Mouse (Mus musculus): ENCODE results near the gene Paox.
"Not testable (repeated sequence)": the region's sequence is repeated elsewhere in the genome, so short reads cannot be mapped to it uniquely, and the experiment has no call there.

Paox gene

DNA sequence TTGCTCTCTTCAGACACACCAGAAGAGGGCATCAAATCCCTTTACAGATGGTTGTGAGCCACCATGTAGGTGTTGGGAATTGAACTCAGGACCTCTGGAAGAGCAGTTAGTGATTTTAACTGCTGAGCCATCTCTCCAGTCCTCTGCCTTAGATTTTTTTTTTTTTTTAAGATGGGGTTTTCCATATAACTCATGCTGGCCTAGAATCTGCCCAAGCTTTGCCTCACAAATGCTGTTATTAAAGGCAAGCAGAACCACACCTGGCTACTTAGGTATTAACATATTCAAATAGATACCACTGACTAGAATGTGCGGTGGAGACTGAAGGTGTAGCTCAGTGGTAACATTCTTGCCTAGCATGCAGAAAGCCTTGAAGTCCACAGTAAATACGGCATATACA lies 4.9 kb downstream of the Paox start:
- no peak for DNase-seq (ENCODE audit: low read depth, low spot score)

DNA sequence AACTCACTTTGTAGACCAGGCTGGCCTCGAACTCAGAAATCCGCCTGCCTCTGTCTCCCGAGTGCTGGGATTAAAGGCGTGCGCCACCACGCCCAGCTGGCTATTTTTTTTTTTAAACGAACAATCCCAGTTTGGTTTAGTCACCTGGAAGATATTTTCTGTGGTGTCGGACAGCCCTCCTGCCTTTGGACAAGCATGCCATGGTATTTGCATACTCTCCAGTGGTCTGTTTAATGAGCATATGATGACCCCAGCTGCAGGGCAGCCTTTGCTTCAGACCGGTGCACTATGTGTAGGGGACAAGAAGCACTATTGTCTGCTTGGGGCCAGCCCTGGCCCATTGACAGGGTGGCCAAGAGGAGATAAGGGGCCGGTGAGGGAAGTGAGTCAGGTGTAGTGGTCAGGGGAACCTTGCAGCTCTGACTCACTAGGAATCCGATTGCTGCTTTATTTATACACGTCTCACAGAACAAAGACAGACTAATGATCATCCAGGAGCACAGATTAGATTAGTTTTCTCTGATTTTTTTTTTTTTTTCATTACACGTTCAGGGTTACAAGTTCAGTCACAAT lies 5.8 kb downstream of the Paox start:
- no peak for DNase-seq (ENCODE audit: low read depth, low spot score)

DNA sequence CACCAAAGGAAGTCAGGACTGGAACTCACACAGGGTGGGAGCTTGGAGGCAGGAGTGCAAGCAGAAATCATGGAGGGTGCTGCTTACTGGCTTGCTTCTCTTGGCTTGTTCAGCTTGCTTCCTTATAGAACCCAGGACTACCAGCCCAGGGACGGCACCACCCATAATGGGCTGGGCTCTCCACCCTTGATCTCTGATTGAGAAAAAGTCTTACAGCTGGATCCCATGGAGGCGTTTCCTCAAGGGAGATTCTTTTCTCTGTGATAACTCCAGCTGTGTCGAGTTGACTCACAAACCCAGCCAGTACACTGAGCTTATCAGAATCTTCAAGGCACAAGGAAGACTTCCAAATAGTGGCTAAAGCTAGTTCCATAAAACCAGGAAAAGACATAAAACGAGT lies 7.2 kb downstream of the Paox start:
- DNase-seq (ENCODE audit: low read depth, low spot score): no peak

DNA sequence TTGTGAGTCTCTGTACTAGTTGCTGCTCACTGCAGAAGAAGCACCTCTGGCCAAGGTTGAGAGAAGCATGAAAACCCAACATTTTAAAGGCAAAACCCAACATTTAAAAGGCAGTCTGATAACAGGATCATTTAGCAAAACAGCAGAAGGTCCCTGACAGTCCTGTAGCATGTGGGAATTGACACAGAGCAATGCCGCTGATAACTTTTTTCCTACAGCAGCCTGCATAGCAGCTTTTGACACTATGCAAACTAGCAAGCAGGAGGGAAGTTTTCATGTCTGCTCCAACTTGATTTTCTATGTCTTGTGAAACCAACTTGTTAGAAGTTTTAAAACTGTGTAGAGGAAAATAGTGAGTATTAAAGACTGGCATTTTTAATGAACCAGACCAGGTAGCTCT lies 8.8 kb downstream of the Paox start:
- no peak for DNase-seq (ENCODE audit: low read depth, low spot score)

DNA sequence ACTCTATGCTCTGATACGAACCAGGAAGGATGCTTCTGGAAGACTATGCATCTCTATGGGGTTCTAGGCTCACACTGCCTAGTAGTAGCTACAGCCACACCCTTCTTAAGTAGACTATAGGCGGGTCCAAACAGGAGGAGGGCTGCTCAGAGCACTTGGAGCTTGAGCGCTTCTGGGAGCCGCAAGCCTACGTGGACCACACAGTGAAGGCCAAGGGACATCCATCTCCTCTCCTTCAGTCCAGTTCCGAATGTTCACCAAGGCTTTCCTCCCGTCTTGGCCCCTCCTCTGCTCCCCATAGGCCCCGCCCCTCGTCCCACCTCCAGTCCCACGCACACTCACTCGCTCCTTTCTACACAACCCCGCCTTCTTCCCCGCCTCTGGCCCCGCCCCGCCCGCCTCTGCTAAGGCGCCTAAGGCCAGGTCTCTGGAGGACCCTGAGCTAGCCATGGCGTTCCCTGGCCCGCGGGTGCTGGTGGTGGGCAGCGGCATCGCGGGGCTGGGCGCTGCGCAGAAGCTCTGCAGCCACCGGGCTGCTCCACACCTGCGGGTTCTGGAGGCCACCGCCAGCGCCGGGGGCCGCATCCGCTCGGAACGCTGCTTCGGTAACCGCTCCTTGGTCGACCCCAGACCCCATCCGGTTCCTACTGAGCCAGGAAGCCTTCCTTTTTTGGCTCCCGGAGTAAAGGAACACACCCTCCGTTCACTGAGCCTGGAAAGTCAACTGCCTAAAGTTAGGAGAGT lies 9.9 kb downstream of the Paox start:
- DNase-seq (ENCODE audit: low read depth, low spot score): peak; percentile 76

DNA sequence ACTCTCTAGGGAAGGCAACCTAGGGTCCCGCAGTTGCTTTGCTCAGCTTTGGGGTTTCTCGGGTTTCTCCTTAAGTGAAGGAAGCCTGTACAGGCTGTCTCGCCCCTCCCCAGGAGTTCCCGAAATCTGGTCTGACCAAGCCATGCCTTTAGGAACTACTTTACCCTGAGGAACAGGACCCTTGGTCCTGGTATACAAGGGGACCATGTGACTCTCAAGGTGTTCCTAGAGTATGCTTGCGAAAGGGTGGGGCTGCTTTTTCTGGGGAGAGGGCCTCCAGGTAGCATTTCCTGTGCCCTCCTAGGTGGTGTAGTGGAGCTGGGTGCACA lies 10.4 kb downstream of the Paox start:
- DNase-seq (ENCODE audit: low read depth, low spot score): no peak

DNA sequence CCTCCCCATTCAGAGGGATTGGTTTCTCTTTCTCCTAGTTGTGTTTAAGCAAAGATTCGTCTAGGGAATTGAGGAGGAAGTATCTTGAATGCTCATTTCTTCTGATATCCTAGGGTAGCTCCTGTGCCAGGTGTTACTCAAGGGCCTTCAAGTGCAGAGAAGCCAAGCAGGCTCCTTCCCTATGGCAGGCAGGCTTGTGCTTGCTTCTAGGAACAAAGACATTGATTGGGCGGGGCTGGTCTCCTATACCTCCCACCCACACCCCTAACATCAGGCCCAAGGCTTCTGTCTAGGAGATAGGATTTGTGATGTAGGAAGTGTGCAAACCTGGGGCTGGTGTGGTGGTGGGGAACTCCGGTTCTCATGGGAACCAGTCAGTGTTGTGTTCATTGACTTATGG lies 11.3 kb downstream of the Paox start:
- DNase-seq (ENCODE audit: low read depth, low spot score): no peak

DNA sequence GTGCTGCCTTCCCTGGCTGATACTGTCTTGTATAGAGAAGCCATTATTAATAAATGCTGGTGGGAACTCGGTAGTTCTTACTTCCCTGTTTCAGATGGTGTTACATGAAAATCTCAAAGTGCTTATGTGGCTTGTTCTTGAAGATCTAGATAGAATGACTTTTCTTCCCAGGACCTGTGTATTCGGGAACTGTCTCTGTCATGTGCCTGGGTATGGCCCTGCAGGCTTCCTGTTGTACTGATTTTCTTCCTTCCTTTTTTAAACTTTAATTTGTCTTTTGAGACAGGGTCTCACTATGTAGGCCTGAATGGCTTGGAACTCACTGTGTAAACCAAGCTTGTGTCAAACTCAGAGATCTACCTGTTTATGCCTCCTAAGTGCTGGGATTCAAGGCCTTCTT lies 12.3 kb downstream of the Paox start:
- no peak for DNase-seq (ENCODE audit: low read depth, low spot score)

DNA sequence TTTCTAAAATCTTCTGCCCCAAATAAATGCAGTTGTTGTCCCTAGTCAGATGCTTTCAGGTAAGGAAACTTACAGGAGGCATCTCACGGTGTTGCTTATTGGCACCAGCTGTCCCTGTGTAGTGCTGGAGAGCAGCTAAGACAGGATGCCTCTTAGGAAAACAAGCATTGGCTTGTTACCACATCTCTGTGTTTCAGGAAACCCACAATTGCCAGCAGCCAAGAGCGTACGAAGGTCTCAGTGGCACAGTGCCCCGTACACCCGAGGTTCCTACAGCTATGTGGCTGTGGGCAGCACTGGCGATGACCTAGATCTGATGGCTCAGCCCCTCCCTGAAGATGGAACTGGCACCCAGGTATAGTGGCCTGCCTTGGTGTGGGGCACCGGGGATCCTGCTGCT lies 16.6 kb downstream of the Paox start:
- not testable (repeated sequence) for DNase-seq (ENCODE audit: low read depth, low spot score)

DNA sequence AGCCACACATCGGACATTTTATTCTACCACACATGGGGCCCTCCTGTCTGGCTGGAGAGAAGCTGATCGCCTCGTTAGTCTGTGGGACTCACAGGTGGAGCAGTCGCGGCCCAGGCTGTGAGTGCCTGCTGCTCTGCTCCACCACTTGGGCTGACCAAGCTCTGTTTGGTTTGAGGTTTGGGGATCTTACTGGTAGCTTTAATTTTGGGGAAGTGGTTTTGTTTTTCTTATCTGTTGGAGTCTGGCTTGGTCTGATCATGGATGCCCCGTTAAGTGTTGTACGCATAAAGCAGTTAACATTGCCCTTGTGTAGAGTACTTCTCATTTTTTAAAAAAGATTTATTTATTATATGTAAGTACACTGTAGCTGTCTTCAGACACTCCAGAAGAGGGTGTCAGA lies 18.4 kb downstream of the Paox start:
- DNase-seq (ENCODE audit: low read depth, low spot score): not testable (repeated sequence)

DNA sequence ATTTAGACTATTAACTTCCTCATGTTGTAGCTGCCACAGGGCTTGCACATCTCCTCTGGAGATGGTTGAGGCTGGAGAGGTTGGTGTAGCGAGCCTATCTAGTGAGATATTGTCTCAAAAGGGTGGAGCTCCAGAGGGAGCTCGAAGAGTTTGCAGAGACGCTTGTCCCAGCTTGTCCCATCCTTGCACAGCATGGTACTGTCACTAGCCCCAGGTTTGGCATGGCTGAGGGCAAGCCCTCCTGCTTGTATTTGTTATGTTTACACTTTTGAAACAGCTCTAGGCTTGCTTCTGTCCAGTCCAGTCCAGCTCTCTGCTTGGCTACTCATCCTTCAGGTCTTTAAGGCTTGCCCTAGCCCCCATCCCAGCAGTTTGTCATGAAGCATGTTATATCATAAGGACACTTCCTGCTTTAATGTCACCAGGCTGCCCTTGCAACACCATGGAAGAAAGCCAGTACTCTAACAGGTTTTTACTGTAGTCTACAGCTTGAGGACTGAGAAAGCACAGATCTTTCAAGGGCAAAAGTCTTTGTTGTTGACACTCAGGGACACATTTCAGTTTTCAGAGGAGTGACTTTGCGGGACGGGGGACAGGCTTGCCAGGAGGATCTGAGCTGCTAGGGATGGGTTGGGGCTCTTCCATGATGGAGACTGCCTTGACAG lies 19.6 kb downstream of the Paox start:
- no peak for DNase-seq (ENCODE audit: low read depth, low spot score)

DNA sequence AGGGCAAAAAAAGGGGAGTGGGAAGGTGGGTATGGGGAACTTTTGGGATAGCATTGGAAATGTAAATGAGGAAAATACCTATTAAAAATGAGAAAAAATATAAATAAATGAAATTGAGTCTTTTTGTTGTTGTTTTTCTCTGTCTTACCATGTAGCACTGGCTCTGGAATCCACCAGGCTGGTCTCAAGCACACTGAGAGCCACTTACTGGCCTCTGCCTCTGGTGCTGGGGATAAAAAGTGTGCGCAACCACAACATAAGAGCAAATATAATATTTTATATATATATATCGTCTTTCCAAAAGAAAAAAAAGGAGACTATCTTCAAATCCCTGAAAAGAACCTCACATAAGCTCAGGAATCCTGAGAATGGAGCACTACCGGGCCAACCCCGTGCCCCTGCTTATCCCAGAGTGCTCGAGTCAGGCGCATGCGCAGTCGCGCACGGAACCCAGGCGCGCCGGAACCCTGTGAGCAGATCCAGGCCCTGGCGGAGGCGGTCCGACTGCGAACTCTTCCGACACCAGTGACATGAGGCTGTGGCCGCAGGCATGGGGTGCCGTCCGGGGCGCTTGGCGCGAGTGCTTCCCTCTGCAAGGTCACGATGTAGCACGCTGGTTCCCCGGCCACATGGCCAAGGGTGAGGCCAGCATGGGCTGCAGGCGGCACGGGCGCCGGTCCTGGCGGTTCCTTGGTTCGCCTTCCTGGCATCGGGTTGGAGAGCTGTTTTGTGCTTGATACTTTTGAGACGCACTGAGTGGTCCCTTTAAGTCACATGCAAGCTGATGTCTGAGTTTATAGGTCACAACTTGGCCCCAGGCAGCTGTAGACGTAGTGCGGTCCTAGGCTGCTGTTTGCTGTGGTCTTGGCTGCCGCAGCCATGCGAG lies 21.8 kb downstream of the Paox start, which contains the start of gene Mtg1:
Gene Mtg1 (plus strand): TSS at position 430 of the 886 bp plus-strand sequence.
- peak; percentile 81 for DNase-seq (ENCODE audit: low read depth, low spot score)

DNA sequence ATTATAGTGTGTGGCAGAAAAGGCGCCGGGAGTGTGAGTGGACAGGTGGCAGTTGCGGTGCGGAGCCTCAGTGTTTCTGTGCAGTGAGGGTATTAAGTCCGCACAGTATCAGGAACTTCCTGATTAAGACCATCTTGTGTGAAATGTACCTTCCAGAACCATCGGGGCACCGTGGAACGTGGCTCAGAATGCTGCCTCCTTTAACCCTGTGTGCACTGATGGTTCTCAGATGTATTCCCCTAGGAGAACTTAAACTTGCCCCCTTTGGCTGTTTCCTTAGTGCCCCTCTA lies 22.4 kb downstream of the Paox start:
- no peak for DNase-seq (ENCODE audit: low read depth, low spot score)

DNA sequence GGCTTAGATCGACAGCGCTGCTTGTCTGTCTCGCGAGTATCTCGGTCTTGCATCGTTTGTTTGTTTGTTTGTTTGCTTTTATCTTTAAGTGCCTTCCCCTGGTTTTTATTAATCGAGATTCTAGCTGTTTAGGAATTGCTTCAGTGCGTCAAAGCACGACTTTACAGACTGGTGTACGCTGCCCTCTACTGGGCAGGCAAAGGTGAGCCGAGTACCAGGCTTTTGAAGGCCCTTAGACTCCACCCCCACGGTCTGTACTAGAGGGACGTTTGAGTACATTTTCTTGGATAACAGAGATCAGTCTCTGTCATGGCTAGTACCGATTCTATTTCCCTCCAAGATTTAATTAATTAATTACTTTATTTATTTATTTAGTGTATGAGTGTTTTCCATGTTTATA lies 25.8 kb downstream of the Paox start:
- DNase-seq (ENCODE audit: low read depth, low spot score): no peak

DNA sequence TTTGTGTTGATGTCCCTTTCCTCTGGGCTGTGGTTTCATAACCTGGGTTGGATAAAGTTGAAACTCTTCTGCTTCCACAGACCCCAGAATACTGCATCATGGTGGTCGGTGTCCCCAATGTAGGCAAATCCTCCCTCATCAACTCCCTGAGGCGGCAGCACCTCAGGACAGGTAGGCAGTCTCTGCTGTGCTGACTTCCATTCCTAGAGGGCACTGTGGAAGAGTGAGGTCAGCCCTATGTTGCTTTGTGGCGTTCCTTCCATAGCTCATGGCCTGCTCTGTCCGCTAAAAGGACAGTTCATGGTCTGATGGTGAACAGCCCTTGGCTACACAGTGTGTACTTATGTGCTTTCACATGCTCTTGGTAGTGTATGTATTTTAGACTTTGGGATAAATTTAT lies 29.0 kb downstream of the Paox start:
- no peak for DNase-seq (ENCODE audit: low read depth, low spot score)

DNA sequence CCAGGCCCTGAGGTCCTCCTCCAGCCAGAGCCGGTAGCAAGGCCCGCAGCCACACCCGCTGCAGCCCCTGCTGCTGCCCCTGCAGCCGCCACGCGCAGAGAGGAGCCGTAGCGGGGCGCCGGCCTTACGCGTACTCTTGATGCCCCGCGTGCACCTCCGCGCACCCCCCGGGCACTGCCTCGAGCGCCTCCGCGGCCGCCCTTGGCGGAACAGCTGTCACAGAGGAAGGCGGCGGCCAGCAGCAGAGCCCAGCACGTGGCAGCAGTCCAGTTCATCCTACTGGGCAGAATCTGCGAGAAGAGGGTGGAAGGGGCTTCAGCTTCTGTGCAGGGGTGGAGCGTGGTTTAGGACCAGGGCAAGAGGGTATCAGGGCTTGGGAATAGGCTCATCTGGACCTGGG lies 37.8 kb downstream of the Paox start:
- no peak for DNase-seq (ENCODE audit: low read depth, low spot score)

DNA sequence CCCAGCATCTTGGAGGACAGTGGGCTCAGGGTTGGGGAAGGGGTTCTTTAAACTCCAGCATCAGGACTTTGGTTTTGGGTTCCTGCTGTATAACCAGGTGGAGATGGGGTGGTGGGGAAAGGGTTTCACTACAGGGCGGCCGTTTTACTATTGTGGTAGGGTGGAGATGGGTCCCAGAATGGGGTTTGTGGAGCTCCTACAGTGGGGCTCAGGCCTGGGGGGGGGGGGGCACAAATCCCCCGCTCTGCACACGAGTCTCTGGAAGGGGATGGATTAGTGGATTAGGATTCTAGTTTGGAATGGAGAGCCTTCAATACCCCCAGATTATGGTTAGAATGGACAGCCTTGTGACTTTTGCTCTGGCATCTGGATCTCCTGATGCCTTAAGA lies 38.2 kb downstream of the Paox start:
- no peak for DNase-seq (ENCODE audit: low read depth, low spot score)

DNA sequence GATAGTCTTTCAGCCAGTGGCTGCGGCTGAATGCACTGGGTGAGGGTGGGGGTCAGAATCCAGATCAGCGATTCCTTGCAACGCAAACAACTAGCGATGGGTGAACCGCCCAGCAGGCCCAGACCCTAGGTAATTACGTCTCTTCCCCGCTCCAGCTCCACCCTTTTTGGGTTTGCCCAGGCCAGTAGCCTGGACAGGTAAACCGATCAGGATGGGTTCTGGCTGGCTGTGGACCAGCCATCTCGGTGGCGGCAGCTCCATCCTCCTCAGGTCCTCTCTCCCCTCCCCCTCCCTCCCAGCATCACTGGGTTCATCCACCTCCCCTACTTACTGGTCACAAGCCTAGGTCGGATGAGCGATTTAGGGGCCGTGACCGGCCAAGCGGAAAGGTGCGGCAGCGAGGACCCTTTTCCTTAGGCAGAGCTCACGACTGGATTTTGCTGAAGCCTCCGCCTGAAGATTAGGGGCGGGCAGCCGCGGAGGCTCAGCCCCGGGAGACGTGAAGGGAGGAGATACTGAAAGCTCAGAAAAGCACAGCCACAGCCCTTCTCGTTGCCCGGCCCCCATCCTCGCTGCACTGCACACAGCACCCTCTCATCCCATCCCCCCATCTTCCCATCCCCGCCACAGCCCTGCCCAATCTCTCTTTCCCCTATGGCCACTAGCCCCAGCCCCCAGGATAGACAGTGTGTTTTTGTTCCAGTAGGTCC lies 38.8 kb downstream of the Paox start, which contains the start of gene Sprn:
Gene Sprn (minus strand): TSS at position 660 of the 710 bp plus-strand sequence.
- no peak for DNase-seq (ENCODE audit: low read depth, low spot score)

DNA sequence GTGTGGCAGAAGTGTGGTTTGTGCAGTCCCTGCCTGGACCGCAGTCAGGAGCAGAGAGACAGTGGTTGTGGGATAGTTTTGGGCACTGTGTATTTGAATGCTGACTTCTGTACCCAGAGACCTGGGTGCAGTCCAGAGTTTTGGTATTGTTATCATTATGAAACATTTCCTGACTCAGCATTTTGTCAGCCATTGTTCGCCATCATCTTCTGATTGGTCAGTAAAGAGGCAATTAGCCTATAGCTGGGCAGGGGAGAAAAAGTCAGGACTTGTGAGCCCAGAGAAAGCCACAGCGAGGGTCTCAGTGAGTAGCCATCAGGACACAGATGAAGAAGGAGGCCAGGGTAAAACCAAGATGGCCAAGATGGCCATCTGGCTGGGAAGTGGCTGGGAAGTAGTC lies 44.8 kb downstream of the Paox start:
- DNase-seq (ENCODE audit: low read depth, low spot score): no peak

DNA sequence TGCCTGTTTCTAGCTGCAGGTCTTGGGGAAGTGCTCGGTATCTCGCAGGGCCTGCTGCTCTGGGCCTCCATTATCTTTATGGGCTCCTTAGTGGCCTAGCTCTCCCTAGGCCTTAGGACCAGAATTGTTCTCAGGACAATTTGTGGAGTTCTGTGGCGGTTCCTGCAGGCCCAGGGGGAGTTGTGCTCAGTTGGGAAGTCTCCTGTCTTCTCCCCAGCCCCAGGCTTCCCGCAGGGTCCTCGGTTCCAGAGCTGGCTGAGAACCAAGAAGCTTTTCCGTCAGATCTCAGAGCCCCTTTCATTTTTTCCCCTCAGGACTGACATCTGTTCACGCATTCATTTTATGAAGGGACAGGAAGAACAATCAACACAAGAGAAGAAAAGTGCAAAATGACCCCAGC lies 49.1 kb downstream of the Paox start, which contains the start of gene Olfr522:
Gene Olfr522 (minus strand): TSS at position 101 of the 400 bp plus-strand sequence.
- DNase-seq (ENCODE audit: low read depth, low spot score): no peak

DNA sequence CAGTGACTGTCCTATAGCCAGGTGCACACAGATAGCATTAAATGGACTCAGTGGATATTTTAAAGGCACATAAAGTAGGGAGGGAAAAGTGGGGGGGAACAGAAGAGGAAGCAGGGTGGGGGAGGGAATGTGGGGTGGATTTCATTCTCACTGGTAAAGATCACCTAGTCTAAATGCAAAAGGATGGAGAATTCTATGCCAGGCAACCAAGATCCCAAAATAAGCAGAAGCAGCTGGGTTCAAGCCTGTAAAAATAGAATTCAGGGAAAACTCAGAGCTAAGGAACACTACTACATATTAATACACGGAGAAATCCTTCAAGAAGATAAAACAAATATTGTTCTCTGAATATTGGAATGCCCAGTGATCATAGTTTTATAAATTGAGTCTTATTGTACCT lies 52.4 kb downstream of the Paox start:
- no peak for DNase-seq (ENCODE audit: low read depth, low spot score)

DNA sequence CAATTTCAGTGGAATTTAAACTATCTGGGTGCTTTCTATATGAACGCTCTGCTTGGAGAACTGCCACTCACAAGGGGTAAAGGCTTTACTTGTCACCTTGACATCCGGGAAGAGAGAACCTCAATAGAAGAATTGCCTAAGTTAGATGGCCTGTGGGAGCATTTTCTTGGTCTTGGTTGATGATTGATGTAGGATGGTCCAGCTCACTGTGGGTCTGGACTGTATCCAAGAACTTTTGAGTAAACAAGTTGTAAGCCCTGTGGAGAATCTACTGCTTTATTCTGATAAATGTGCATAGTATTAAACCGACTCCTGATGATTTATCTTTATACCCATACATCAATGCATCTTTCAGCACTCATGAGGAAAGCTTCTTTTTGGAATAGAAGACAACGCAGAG lies 53.8 kb downstream of the Paox start:
- DNase-seq (ENCODE audit: low read depth, low spot score): no peak
